Mouse (Mus musculus) heart, postnatal 25 days (tissue): Measurements from ENCODE around the gene Cd320. TPM values are rescaled to one million over a fixed set of nuclear protein-coding genes. Genes with fewer than 3 reads are reported as not detected.
A peak's percentile ranks its signal among the peaks of the same experiment; 100 is the strongest.
"Not testable (repeated sequence)": the region's sequence is repeated elsewhere in the genome, so short reads cannot be mapped to it uniquely, and the experiment has no call there.

ENCODE experiments used
- DNase-seq: peaks from one replicate; pipeline ENCODE4 v3.0.0; 2022; ENCODE audit warnings: low spot score
- intact Hi-C: fragments of 180-260 bp; cut with DNase I; formaldehyde crosslinking; loops from one replicate; pipeline ENCODE4 v1.15.1; 2025
- total RNA-seq, 2 experiments: library from RNA; stranded (reverse); gene quantifications; 2 replicates each; pipeline ENCODE4 v1.2.3; 2021

The Cd320 gene
- 10 to 100 TPM; 30.6 to 31.9 TPM for total RNA-seq

DNA sequence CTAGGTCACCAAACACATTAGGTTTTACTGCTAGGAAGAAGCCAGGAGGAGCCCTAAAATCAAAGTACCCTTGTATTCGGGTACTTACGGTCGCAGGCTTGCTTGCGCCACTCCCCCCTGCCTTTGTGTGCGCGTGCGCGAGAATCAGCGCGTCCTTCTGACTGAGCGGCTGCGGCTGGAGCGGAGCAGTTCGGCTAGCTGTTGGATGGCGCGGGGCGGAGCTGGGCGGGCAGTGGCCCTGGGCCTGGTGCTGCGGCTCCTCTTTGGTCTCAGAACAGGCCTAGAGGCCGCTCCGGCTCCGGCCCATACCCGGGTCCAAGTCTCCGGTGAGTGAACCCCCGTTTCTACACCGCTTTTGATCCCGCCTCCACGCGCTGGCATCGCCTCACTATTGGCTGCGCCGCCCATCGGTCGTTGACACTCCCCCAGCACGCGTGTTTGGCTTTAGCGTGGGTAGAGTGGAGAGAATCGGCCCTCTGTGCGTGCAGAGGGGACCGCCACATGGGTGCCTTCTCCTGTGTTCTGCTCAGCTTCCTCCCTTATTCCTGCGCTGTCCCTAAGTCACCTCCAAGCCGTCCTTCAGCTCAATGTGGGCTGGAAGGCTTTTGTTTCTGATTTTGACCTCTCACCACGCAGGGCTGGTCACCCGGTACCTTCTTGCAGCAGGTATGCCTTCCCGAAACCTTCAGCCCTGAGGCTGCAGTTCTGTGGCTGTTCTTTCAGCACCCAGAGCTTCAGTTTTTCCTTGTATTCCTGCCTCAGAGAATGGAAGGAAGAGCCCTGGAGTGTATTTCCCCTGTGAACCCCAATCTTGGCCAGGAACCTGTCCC is at the start of gene Cd320:
TSS of gene Cd320 (plus strand) at position 126 of the 830 bp plus-strand sequence.
- peak; percentile 82 for DNase-seq
- intact Hi-C loops = no loop called here

DNA sequence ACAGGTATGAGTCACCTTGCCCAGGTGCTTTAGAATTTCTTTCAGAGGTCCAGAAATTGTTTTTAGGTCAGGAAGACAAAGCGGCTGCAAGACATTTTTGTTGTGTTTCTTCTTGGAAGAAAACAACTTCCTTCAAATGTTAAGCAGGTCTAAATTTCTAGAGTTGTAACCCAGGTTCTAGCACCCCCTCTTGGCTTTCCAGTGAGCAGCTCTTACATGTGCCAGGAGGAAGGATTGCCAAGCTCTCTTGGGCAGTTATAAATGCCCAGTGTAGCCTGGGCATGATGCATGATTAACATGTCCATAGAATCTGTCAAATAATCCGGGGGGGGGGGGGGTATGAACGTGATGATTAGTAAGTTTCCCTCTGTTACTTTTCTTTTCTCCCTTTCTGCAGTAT is 44.6 kb upstream of the Cd320 start:
- DNase-seq = no peak
- intact Hi-C loops = loop anchor here (1.0 kb wide), 1 partner anchor 52 kb away; no protein-coding TSS in a partner anchor

DNA sequence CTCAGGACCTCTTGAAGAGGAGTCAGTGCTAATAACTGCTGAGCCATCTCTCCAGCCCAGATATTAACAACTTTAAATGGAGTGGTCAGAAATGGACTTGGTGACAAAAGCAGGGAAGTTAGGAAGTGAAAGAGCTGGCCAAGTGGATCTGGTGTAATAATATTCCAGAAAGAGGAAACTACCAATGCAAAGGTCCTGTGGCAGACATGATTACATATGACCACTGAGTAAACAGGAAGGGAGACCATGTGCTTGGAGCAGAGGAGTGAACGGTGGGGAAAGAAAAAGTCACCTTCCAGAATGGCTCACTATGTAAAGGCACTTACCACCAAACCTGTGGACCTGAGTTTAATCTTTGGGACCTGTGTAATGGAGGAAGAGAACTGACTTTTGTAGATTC is 43.6 kb upstream of the Cd320 start:
- no peak for DNase-seq
- intact Hi-C loops = no loop called here

DNA sequence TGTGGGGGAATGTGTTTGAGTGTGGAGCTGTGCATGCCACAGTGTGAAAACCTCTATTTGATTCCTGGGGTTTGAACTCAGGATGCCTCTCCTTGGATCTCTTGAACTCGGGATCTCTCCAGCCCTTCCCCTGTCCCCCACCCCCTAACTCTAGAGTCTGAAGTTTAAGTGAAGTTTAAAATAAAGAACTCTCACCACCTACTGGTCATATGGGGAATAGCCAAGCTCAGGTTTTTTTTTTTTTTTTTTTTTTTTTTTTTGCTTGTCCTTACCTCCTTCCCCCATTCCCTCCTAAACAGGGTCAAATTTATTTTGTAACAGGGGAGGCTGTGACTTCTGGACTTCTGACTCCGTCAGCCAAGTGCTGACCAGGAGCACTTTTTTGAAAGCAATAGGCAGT is 40.7 kb upstream of the Cd320 start:
- DNase-seq = no peak
- intact Hi-C loops = loop anchor here (1.0 to 10.0 kb wide), 3 partner anchors 56 to 365 kb away; partner anchors contain the start of gene Myo1f

DNA sequence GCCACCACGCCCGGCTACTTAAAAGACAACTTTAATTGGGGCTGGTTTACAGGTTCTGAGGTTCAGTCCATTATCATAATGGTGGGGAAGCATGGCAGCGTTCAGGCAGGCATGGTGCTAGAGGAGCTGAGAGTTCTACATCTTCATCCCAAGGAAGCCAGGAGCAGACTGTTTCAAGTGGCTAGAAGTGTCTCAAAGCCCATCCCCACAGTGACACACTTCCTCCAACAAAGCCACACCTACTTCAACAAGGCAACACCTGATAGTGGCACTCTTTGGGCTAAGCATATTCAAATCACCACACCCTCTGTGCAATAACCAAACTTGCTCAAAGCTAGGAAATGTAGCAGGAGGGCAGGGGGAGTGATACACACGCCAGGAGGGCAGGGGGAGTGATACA is 38.7 kb upstream of the Cd320 start:
- intact Hi-C loops = loop anchor here (5.0 to 10.0 kb wide), 2 partner anchors 249 to 367 kb away; partner anchors contain the start of gene Myo1f

DNA sequence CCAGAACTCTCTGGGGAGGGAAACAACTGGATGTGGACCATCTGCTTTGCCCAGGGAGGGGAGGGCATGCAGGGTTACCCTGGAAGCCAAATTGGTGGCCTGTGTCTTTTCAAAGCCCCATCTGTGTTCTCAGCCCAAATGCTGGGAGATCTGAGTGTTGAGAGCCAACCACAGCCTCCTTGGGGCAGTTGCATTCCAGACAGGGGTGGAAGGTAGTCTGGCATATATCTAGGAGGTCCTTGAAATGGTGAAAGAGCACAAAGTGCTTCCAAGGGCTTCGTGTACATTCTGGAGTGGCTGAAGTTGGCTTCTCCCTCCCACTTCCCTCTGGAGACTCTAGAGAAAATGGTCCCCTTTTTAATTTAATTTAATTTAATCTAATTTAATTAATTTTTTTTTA is 38.1 kb upstream of the Cd320 start:
- DNase-seq = no peak
- intact Hi-C loops = loop anchor here (5.0 to 10.0 kb wide), 2 partner anchors 250 to 367 kb away; partner anchors contain the start of gene Myo1f

More for the DNA sequence above, 38.7 kb upstream of the Cd320 start:
- no peak for DNase-seq

DNA sequence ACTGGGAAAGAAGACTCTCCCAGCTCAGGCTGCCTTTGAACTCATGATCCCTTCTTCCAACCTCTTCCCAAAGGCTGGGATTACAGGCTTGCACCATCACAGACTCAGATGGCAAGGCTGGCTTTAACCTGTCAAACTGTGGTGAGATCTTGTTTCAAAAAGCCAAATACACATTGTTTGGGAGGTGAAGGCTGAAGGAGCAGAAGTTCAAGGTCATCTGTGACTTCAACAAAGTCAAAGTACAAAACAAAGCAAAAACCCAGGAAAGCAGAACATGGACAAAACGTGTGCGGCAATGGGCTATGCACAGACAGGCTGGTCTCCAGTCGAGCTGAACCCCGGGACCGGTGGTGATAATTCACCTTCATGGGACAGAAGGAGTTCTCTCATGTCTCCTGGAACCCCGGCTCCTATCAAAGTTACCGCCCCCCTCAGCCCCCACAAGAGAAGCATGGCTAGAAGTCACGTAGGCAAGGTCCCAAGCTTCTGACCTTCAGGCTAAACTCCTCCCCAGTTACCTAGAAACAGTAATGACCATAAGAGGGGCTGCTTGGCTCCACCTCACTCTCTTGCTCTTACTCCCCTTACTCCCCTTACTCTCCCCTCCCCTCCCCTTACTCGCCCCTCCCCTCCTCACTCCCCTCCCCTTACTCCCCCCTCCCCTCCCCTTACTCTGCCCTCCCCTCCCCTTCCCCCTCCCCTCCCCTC is 35.6 kb upstream of the Cd320 start:
- DNase-seq = no peak
- intact Hi-C loops = loop anchor here (10.0 kb wide), 1 partner anchor 253 kb away; the partner anchor contains the start of gene Myo1f

DNA sequence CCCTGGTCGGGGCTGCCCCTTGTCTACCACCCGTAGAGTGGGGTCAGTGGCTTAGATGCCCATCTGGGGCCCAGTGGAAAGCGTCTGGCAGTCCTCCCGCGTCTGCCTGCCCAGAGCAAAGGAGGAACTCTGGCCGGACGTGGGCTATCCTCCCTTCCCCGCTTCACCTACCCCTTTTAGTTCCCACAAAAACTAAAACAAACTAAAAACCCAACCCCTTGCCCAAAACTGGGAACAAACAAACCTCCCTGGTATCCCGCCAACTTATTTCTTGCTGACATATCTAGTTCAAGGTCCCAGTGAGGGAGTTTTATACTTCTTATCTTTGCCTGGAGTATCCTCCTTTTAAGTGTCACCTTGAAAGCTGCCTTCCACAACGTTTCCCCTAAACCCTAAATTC is 34.7 kb upstream of the Cd320 start:
- DNase-seq = no peak
- intact Hi-C loops = loop anchor here (10.0 kb wide), 1 partner anchor 253 kb away; the partner anchor contains the start of gene Myo1f

DNA sequence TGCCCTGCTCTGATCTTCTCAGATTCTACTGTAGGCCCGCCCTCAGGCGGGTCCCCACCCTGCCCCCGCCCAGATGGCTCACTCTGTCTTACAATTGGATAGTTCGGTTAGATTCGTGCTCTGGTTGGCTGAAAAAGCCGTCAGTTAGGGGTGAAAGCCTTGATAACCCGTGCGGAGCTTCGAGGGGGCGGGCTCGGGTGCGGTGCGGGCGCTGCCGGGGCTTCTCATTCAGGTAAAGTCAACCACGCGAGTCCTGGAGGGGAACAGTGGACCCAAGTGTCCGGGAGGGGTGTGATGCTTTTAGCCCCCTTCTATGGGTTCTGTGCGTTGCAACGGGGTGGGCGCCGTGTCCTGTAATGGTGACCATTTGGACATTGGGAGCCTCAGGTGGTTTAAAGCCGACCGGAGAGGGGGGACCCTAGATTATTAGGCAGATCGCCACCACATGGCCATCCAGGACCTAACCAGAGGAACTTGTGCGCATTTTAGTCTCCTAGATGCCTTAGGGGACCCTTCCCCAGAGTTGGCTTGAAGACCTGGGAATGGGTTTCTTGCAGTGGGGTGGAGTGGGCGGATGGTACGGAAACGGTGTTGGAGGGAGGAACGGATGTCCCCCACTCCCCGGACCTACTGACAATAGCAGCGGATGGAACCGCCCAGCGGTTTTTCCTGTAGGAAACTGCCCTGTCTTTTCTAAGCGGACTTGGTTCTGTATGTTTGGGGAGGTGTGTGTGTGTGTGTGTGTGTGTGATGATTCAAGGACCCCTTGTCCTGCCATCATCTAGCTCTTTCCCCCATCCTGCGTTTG is 32.4 kb upstream of the Cd320 start, which contains the start of gene Kank3:
TSS of gene Kank3 (plus strand) at position 186 of the 808 bp plus-strand sequence.
- intact Hi-C loops = no loop called here

DNA sequence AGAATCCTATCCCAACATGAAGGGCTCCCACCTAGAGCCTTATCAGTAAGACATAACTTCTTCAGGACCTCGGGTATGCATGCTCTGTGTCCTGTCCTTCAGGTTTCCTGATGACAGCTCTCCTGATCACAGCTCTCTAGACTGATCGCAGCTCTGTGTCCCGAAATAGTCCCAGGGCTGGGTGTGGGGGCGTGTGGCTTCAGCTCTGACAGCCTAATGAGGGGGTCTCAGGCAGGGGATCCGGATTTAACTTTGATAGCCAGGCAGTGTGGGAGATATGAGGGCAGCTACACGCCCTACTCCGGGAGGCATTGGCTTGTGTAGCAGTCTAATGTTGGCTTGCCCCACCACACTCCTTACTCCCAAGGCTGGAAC is 31.8 kb upstream of the Cd320 start:
- no peak for DNase-seq
- intact Hi-C loops = no loop called here

More for the DNA sequence above, 32.4 kb upstream of the Cd320 start, which contains the start of gene Kank3:
- peak; percentile 90 for DNase-seq

DNA sequence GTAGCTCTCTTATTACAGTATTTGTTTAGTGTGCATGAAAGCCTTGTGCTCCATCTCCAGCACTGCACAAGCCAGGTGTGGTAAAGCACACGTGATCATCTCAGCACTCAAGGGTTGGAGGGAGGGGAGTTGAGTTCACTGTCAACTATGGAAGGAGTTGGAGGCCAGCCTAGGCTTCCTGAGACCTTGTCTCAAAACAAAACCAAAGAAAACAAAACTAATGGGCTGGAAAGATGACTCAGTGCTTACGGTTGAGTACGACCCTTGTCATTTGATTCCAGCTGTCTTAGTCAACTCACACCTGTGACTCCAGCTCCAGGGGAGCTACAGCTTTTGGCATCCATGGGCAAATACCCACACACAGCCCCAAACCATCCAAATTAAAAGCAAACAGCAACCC is 30.4 kb upstream of the Cd320 start:
- DNase-seq = no peak
- intact Hi-C loops = no loop called here

DNA sequence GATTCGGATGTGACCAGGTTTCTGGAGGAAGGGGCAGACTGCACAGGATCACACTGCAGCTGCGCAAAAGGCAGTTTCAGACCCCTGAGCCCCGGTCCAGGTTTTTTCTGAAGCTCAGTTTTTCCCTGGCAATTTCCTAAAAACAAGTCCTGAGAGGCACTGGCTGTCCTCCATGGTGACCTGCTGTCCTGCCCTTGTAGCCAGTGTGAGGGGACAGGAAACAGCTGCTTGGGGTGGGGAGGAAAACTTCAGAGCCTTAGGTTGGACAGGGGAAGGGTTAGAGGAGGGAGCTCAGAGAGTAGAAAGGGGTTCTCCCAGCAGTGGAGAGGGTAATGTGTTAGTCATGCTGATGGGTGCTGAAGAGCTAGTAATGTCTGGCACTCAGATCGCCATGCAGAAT is 29.9 kb upstream of the Cd320 start:
- intact Hi-C loops = no loop called here
- peak; percentile 66 for DNase-seq

DNA sequence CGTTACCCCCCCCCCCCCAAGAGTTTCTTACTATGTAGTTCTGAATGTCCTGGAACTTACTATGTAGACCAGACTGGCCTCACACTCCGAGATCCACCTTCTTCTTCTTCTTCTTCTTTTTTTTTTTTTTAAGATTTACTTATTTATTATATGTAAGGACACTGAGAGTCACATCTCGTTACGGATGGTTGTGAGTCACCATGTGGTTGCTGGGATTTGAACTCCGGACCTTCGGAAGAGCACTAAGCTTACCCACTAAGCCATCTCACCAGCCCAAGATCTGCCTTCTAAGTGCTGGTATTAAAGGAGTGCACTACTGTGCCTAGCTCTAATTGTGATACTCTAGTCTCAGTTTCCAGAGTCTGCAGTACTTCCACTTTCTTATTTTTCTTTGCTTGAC is 27.5 kb upstream of the Cd320 start:
- DNase-seq = no peak
- intact Hi-C loops = no loop called here

DNA sequence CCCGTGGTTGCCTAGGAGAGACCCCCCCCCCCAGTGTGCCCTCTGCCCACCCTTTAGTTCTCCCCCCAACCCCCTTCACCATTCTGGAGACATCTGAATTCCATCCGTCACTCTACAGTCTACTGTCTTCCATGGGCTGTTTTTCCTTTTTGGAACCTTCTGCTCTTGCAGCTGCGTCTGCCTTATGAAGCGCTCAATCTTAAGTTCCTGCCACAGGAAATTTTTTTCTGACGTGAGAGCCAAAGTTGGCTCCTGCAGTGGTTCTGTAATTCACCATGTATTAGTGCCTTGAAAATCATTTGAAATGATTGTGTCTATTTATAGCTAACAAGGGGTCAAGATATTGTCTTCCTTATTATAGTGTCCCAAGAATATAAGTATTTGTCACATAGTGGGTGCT is 26.3 kb upstream of the Cd320 start:
- DNase-seq = no peak
- intact Hi-C loops = no loop called here

DNA sequence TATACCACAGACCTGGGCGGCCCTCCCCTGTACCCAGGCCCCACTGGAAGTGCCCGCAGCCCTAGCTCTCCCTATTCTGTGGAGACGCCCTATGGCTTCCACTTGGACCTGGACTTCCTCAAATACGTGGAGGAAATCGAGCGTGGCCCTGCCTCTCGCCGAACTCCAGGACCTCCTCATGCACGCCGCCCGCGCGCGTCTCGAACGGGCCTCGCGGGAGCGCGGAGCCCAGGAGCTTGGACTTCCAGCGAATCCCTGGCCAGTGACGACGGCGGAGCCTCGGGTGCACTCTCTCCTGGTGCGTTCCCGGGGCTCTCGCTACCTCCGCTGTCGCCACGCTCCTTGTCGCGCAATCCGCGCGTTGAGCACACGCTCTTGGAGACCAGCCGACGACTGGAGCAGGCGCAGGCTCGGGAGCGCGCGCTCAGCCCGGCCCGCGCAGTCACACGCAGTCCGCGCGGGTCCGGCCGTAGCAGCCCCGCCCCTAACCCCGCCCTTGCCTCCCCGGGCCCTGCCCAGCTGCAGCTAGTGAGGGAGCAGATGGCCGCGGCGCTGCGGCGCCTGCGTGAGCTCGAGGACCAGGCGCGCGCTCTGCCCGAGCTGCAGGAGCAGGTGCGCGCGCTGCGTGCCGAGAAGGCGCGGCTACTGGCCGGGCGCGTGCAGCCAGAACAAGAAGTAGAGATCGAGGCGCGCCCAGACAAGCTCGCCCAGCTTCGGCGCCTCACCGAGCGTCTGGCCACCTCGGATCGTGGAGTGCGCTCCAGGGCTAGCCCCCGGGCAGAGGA is 25.5 kb upstream of the Cd320 start:
- intact Hi-C loops = no loop called here
- DNase-seq = peak; percentile 83

DNA sequence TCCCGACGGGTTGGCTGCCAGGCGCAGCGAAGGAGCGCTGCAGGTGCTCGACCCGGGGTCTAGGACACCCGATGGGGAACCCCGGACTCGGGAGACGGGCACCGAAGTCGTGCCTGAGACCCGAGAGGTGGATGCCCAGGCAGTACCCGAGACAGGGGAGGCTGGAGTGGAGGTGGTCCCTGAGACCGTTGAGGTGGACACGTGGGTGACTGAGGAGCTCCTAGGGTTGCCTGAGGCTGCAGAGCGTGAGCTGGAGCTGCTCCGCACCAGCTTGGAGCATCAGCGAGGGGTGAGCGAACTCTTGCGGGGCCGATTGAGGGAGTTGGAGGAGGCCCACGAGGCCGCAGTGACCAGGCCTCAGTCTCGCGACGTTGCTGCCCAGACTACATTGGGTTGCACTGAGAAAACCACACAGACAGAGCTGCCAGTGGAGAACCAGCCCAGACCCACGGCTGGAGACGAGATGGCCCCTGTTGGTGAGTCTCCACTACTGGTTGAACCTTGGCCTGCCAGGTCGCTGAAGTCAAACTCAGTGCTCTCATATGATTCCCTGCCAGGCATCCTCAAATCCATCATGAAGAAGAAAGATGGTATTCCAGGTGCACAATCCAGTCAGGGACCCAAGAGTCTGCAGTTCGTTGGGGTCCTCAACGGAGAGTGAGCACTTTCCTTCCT is 24.8 kb upstream of the Cd320 start:
- intact Hi-C loops = no loop called here
- DNase-seq = no peak

DNA sequence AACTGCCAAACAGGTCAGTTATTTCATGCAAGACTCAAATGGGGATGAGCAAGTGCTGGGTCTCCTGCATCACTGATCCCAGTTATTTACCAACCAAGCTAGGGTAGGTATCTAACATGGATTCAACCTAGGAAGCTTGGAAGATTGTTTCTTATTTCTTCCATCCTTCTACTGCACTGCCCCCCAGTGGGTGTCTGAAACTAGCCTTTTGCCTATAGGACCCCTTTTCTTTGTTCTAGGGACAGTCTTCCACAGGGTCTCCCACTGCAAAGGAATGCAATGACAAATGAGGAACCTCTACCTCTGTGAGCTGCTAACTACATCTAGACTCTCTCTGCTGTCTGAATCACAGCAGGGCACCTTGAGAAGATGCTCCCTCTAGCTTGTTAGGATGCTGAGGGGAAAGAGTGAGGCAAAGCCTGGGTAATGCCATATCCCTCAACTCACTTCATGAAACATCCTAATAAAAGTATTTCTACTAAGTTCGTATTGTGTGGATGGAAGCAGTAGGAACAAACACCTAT is 20.4 kb upstream of the Cd320 start:
- no peak for DNase-seq
- intact Hi-C loops = no loop called here

DNA sequence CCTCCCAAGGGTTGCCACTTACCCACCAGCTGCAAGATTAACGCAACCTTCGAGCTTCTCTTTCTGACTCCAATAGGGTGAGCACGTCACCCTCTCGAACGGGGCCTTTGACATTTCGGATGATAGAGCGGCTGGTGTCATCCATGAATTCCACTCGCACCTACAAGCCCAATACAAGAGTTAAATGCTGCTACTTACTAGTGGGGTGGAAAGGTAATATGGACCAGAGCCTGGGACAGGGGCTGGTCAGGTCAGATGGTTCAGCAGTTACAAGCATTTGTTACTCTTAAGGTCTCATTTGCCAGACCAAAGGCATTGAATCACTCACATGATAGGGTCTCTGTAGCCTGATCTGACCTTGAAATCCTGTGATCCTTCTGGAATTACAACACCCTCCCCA is 19.7 kb upstream of the Cd320 start:
- intact Hi-C loops = not testable (repeated sequence)

More for the DNA sequence above, 19.7 kb upstream of the Cd320 start:
- not testable (repeated sequence) for DNase-seq
